Mouse (Mus musculus) embryonic stem cell, embryonic (primary cell): Measurements from ENCODE around the gene Apopt1.

Experiments used
- CTCF ChIA-PET, 4 experiments: fragments of 300-600 bp in 2 of 4; fragments of 350-600 bp in 2 of 4; sonication (Branson Sonifier 250); formaldehyde crosslinking; loops; one replicate each; lab custom pipeline; 2022; ENCODE audit warnings: inconsistent platforms in 2 of 4; lab: Charles Lee
- POLR2A ChIA-PET, 4 experiments: fragments of 300-600 bp in 2 of 4; fragments of 350-600 bp in 2 of 4; sonication (Branson Sonifier 250); formaldehyde crosslinking; loops; one replicate each; lab custom pipeline; 2022; ENCODE audit warnings: antibody characterized with exemption in 4 of 4, inconsistent platforms in 1 of 4; lab: Charles Lee

Apopt1 gene

GRCm38 (mm10) chr12:111691346-111691872, 21.7 kb upstream of the Apopt1 start:
- POLR2A ChIA-PET, result interaction anchor here in 3 of 4 experiments (3.4 to 31.4 kb wide), 4 partner anchors 13 to 23 kb away, joined by 17 to 1165 read pairs (median 582); partner anchors contain the start of genes Ckb (in 3 of the 3) and Trmt61a (in 2 of the 3)
- CTCF ChIA-PET, result no interaction called here

GRCm38 (mm10) chr12:111692899-111693298, 20.2 kb upstream of the Apopt1 start:
- ChIA-PET CTCF (interaction anchor here in 3 of 4 experiments (0.5 to 6.1 kb wide), 5 partner anchors 8 to 245 kb away, joined by 3 to 128 read pairs (median 4); partner anchors contain the start of gene Ckb (in 1 of the 3)), POLR2A (interaction anchor here (0.6 to 31.4 kb wide), 20 partner anchors 12 to 807 kb away, joined by 3 to 1165 read pairs (median 6); partner anchors contain the start of genes Ckb (in 3 of the 4), Apopt1 (in 2 of the 4), Bag5 (in 2 of the 4) and Eif5 (in 2 of the 4))

- CTCF ChIA-PET, result interaction anchor here (0.6 to 6.1 kb wide), 17 partner anchors 9 to 864 kb away, joined by 3 to 128 read pairs (median 5); partner anchors contain the start of gene Ckb (in 1 of the 4)
- POLR2A ChIA-PET, result interaction anchor here (0.6 to 31.4 kb wide), 30 partner anchors 11 to 990 kb away, joined by 3 to 1165 read pairs (median 6); partner anchors contain the start of genes Ckb (in 3 of the 4), Apopt1 (in 2 of the 4), Bag5 (in 2 of the 4) and Eif5 (in 2 of the 4)
Measured at GRCm38 (mm10) chr12:111693341-111694270, 19.5 kb upstream of the Apopt1 start.

- CTCF ChIA-PET, result interaction anchor here (0.6 to 6.1 kb wide), 20 partner anchors 15 to 864 kb away, joined by 3 to 128 read pairs (median 6); partner anchors contain the start of gene Ckb (in 1 of the 4)
- POLR2A ChIA-PET, result interaction anchor here (0.6 to 31.4 kb wide), 29 partner anchors 10 to 991 kb away, joined by 3 to 1165 read pairs (median 6); partner anchors contain the start of genes Ckb (in 3 of the 4), Apopt1 (in 2 of the 4), Bag5 (in 2 of the 4) and Eif5 (in 2 of the 4)
Measured at GRCm38 (mm10) chr12:111694271-111694781, 18.7 kb upstream of the Apopt1 start.

DNA sequence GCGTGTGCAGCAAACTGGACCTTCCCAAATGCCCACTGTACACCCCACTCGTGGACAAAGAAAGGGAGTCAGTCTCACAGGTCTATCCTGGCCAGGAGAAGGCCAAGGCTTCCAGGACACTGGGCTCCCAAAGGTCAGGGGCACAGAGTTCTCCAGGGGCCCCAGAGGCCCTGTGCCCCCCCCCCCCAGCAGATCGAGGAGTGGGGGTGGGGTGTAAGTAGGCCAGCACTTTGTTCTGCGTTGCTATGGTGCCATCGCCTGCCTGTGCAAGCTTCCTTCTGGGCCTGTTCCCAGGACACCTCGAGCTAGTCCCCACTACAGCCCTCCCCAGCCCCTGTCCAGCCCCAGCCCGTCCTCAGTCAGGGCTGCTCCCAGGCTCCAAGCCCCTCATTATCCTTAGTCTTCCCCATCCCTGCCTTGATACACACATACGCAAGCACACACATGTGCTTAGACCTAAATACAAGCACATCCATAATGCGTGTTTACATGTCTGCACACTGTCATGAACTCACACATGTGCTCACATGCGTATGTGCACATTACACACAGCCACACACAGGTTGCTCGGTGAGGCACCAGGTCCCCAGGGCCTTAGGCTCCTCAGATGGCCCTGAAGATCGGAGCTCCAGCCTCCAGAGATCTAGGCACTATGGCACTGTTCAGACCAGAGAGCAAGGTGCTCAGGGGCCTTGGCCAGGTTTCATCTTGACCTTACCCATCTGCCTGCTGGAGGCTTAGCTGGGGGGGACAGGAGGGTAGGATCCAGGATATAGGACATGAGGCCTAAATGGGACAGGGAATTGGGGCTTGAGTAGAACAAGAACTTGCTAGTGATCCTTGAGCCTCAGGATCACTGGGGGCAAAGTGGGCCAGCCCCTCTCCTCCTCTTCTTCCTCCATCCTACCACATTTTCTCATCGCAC, 17.9 kb upstream of the Apopt1 start:
- ChIA-PET CTCF (interaction anchor here (0.6 to 6.1 kb wide), 45 partner anchors 8 to 294 kb away, joined by 3 to 128 read pairs (median 7); partner anchors contain the start of genes Apopt1 (in 1 of the 4), Bag5 (in 1 of the 4), Ckb (in 1 of the 4) and Trmt61a (in 1 of the 4)), POLR2A (interaction anchor here (0.5 to 31.4 kb wide), 43 partner anchors 10 to 1130 kb away, joined by 3 to 1165 read pairs (median 6); partner anchors contain the start of genes Ckb (in 3 of the 4), Trmt61a (in 3 of the 4), Apopt1 (in 2 of the 4) and Bag5 (in 2 of the 4))

DNA sequence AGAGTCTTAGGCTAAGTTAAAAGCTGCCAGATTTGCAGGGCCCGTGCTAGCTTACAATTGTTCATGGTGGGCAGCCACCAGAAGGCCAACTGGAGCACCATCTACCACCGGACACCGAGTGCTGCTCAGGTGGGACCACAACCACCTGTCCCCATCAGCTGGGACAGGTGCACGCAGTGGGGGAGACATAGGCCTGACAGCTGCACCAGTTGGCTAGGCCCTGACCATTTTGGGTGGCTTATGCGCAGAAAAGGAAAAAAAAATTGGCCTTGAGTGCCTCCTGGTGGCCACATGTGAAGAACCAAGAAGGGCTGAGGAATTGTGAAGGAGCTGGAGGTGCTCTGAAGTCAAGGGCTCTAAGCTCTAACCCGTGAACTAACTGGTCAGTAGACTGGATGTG, 16.8 kb upstream of the Apopt1 start:
- ChIA-PET POLR2A (interaction anchor here (0.5 to 31.4 kb wide), 53 partner anchors 8 to 306 kb away, joined by 3 to 1165 read pairs (median 4); partner anchors contain the start of genes Ckb (in 4 of the 4), Trmt61a (in 3 of the 4), Apopt1 (in 2 of the 4) and Bag5 (in 2 of the 4)), CTCF (interaction anchor here (0.5 to 6.1 kb wide), 90 partner anchors 9 to 728 kb away, joined by 3 to 128 read pairs (median 5); partner anchors contain the start of genes Ckb (in 3 of the 4), Trmt61a (in 2 of the 4), Apopt1 (in 1 of the 4) and Bag5 (in 1 of the 4))

GRCm38 (mm10) chr12:111697708-111698107, 15.4 kb upstream of the Apopt1 start:
- CTCF ChIA-PET, result interaction anchor here in 3 of 4 experiments (0.6 to 6.1 kb wide), 5 partner anchors 29 to 570 kb away, joined by 8 to 128 read pairs (median 22); no protein-coding TSS in a partner anchor
- POLR2A ChIA-PET, result interaction anchor here in 3 of 4 experiments (0.6 to 31.4 kb wide), 13 partner anchors 9 to 235 kb away, joined by 3 to 1165 read pairs (median 5); partner anchors contain the start of genes Apopt1 (in 2 of the 3), Bag5 (in 2 of the 3), Ckb (in 2 of the 3) and Trmt61a (in 2 of the 3)

GRCm38 (mm10) chr12:111698346-111698913, 14.6 kb upstream of the Apopt1 start:
- ChIA-PET POLR2A (interaction anchor here in 3 of 4 experiments (0.6 to 31.4 kb wide), 10 partner anchors 10 to 34 kb away, joined by 3 to 1165 read pairs (median 4); partner anchors contain the start of genes Ckb (in 2 of the 3), Trmt61a (in 2 of the 3), Apopt1 (in 1 of the 3) and Bag5 (in 1 of the 3)), CTCF (interaction anchor here in 2 of 4 experiments (0.6 to 6.1 kb wide), 2 partner anchors 32 to 335 kb away, joined by 6 to 128 read pairs; no protein-coding TSS in a partner anchor)

GRCm38 (mm10) chr12:111699542-111699941, 13.5 kb upstream of the Apopt1 start:
- CTCF ChIA-PET, result interaction anchor here in 2 of 4 experiments (0.5 to 1.7 kb wide), 3 partner anchors 20 to 51 kb away, joined by 3 to 7 read pairs (median 3); no protein-coding TSS in a partner anchor
- POLR2A ChIA-PET, result interaction anchor here in 3 of 4 experiments (0.7 to 31.4 kb wide), 11 partner anchors 9 to 1357 kb away, joined by 3 to 1165 read pairs (median 10); partner anchors contain the start of genes Ckb (in 2 of the 3), Trmt61a (in 2 of the 3), Apopt1 (in 1 of the 3) and Bag5 (in 1 of the 3)

GRCm38 (mm10) chr12:111700920-111701458, 12.1 kb upstream of the Apopt1 start:
- ChIA-PET CTCF (interaction anchor here in 3 of 4 experiments (0.5 to 1.7 kb wide), 8 partner anchors 25 to 204 kb away, joined by 3 to 7 read pairs (median 3); no protein-coding TSS in a partner anchor), POLR2A (interaction anchor here in 3 of 4 experiments (1.1 to 31.4 kb wide), 12 partner anchors 8 to 31 kb away, joined by 3 to 1165 read pairs (median 11); partner anchors contain the start of genes Ckb (in 2 of the 3), Trmt61a (in 2 of the 3), Apopt1 (in 1 of the 3) and Bag5 (in 1 of the 3))

GRCm38 (mm10) chr12:111703301-111703700, 9.8 kb upstream of the Apopt1 start:
- POLR2A ChIA-PET, result interaction anchor here in 2 of 4 experiments (0.6 to 8.2 kb wide), 10 partner anchors 11 to 211 kb away, joined by 3 to 61 read pairs (median 5); partner anchors contain the start of genes Ckb (in 2 of the 2) and Trmt61a (in 1 of the 2)
- CTCF ChIA-PET, result interaction anchor here in 1 of 4 experiments (0.9 kb wide), 1 partner anchor 55 kb away, joined by 3 read pairs; no protein-coding TSS in a partner anchor

- ChIA-PET CTCF (interaction anchor here (0.6 to 3.2 kb wide), 11 partner anchors 8 to 40 kb away, joined by 3 to 16 read pairs (median 5); no protein-coding TSS in a partner anchor), POLR2A (interaction anchor here in 3 of 4 experiments (0.5 to 8.2 kb wide), 38 partner anchors 8 to 274 kb away, joined by 3 to 61 read pairs (median 5); partner anchors contain the start of genes Ckb (in 3 of the 3), Atp5mpl (in 1 of the 3) and Trmt61a (in 1 of the 3))
Measured at GRCm38 (mm10) chr12:111704609-111705008, 8.5 kb upstream of the Apopt1 start.

DNA sequence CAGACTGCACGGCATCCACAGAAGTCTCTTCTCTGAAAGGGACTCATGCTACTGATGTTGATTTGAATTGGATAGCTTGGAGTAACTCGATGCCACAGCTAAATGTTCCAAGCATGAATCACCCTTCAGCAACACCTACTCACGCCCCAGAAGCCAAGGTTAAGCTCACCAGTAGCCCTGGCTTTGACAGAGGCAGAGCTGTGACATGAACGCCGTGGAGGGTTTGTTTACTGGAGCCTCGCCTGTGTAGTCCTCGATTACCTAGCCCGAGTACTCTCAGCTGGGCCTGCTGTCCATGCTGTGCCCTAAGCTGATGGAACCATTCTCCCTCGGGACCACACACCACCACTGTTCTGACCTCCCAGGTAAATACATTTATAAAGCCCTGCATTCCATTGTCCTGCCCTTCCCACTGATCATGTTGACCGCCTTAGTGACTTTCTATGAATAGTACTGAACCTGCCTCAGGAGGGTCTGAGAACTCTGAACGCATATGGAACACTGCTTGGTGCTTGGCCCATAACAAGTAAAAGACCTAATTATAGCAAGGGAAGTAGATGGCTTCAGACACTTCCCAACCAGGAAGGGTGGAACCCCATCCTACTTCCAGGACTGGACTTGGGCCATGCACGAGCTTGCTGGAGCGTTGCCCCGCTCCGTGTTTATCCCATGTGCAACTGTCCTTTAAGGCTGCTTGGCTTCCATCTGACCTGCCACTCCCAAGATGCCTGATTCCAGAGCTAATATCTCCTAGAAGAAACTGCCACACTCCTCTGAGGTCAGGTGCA, 7.7 kb upstream of the Apopt1 start:
- CTCF ChIA-PET, result interaction anchor here (0.6 to 3.2 kb wide), 15 partner anchors 9 to 130 kb away, joined by 3 to 16 read pairs (median 3); no protein-coding TSS in a partner anchor
- POLR2A ChIA-PET, result interaction anchor here in 3 of 4 experiments (0.5 to 8.2 kb wide), 40 partner anchors 9 to 273 kb away, joined by 3 to 61 read pairs (median 5); partner anchors contain the start of genes Ckb (in 2 of the 3), Atp5mpl (in 1 of the 3) and Trmt61a (in 1 of the 3)
